Mouse (Mus musculus) lung, embryonic 14.5 days (tissue): ENCODE data around the gene Lrrc41. TPM values are rescaled to one million over a fixed set of nuclear protein-coding genes. Genes with fewer than 3 reads are reported as not detected.
A peak's percentile ranks its signal among the peaks of the same experiment; 100 is the strongest.

ENCODE experiments used
- ATAC-seq: fragments of 200-750 bp; cut with Nextera tagmentation; 2 replicates; pipeline ENCODE4 v1.8.0; 2017; ENCODE audit warnings: mild to moderate bottlenecking, moderate TSS enrichment, moderate library complexity; ENCODE audit not compliant: insufficient read depth
- DNase-seq: peaks from one replicate; pipeline ENCODE4 v3.0.0-alpha.2; 2015
- H3K27ac ChIP-seq: fragments of 300-500 bp; sonication (generic); 2 replicates; pipeline ENCODE4 v1.5.1; 2014; ENCODE audit warnings: low read depth, mild to moderate bottlenecking, moderate library complexity
- H3K27me3 ChIP-seq: fragments of 300-500 bp; sonication (generic); 2 replicates; pipeline ENCODE4 v1.6.1; 2014; ENCODE audit warnings: low read length, control low read depth; ENCODE audit not compliant: insufficient read depth
- H3K36me3 ChIP-seq: fragments of 300-500 bp; sonication (generic); 2 replicates; pipeline ENCODE4 v1.6.1; 2014; ENCODE audit warnings: control low read depth; ENCODE audit not compliant: insufficient read depth
- H3K4me1 ChIP-seq: fragments of 300-500 bp; sonication (generic); 2 replicates; pipeline ENCODE4 v1.6.1; 2014; ENCODE audit warnings: antibody characterized with exemption, control low read depth; ENCODE audit not compliant: insufficient read depth
- H3K4me2 ChIP-seq: fragments of 300-500 bp; sonication (generic); 2 replicates; pipeline ENCODE4 v1.6.1; 2014; ENCODE audit warnings: mild to moderate bottlenecking
- H3K4me3 ChIP-seq: fragments of 300-500 bp; sonication (generic); 2 replicates; pipeline ENCODE4 v1.5.1; 2014; ENCODE audit warnings: low read depth, low read length
- H3K9ac ChIP-seq: fragments of 300-500 bp; sonication (generic); 2 replicates; pipeline ENCODE4 v1.6.1; 2014
- H3K9me3 ChIP-seq: fragments of 300-500 bp; sonication (generic); 2 replicates; pipeline ENCODE4 v1.6.1; 2016; ENCODE audit warnings: low read depth, low read length, control low read depth
- CTCF ChIP-seq: IDR thresholded peaks from 2 replicates; pipeline ENCODE4 v1.5.1; 2016; ENCODE audit warnings: antibody characterized with exemption, low read depth
- WGBS: fragments of 180-500 bp; shearing (Covaris S2); extraction: QIAGEN DNeasy Blood & Tissue Kit; methylation state at CpG from one replicate; pipeline ENCODE4 v1.1.7; 2014; 5-methylcytosine and 5-hydroxymethylcytosine counted together
- polyA plus RNA-seq: library from polyadenylated mRNA; unstranded; fragments of >200 nt; fragmentation: Nextera tagmentation; extraction: Ambion mirVana; gene quantifications from 2 replicates; pipeline ENCODE4 v1.2.1, GENCODE M21; 2014

The Lrrc41 gene
- polyA plus RNA-seq = 77.2 and 82.6 TPM in 2 replicates

- no peaks in the 10 kb centered on the region for H3K27me3 ChIP-seq
- peak within 1 kb of the TSS; percentile 98 for H3K9ac ChIP-seq
- 0 out of 2 replicates have a peak, but pooled peaks have one; percentile 1 for TF ChIP-seq CTCF
- DNase-seq (peak; percentile 98), ATAC-seq (peak; percentile 94)
- H3K27ac ChIP-seq = peak within 1 kb of the TSS; percentile 97
- H3K4me1 ChIP-seq = peaks cover 17% of the 10 kb centered on the region
- under 1% methylated on average over 55 of the region's 55 CpGs for WGBS
- H3K9me3 ChIP-seq = no peaks in the 10 kb centered on the region
- peak within 1 kb of the TSS; percentile 97 for H3K4me3 ChIP-seq
- H3K4me2 ChIP-seq = peak within 1 kb of the TSS; percentile 84
- peaks cover 15% of the 10 kb centered on the region; the same call in 1 of the 2 replicates for H3K36me3 ChIP-seq
Observed at GRCm38 (mm10) chr4:116074861-116075620, at the start of gene Lrrc41, which contains the start of gene Uqcrh. Gene Lrrc41, plus strand, starts transcription at chr4:116075269. Gene Uqcrh, minus strand, starts transcription at chr4:116075071.

- Histone ChIP-seq H3K27ac (no peak overlapping the region), H3K4me1 (no peaks in the 10 kb centered on the region), H3K4me3 (no peak overlapping the region), H3K9ac (no peak overlapping the region), H3K4me2 (no peak overlapping the region), H3K36me3 (peaks cover 36% of the 10 kb centered on the region), H3K9me3 (no peaks in the 10 kb centered on the region), H3K27me3 (no peaks in the 10 kb centered on the region)
- no peak for ATAC-seq
- no peak for TF ChIP-seq CTCF
- no peak for DNase-seq
- WGBS = 88% methylated on average over 9 of the region's 9 CpGs
Observed at GRCm38 (mm10) chr4:116032906-116033305, 42.2 kb upstream of the Lrrc41 start.

- 87% methylated on average over 5 of the region's 5 CpGs for WGBS
- H3K4me1 ChIP-seq = no peaks in the 10 kb centered on the region
- ATAC-seq (no peak), DNase-seq (no peak)
- no peak for TF ChIP-seq CTCF
- H3K4me2 ChIP-seq = no peak overlapping the region
- H3K4me3 ChIP-seq = no peak overlapping the region
- no peaks in the 10 kb centered on the region for H3K27me3 ChIP-seq
- H3K27ac ChIP-seq = no peak overlapping the region
- no peak overlapping the region for H3K9ac ChIP-seq
- no peaks in the 10 kb centered on the region for H3K9me3 ChIP-seq
- peaks cover 37% of the 10 kb centered on the region for H3K36me3 ChIP-seq
Observed at GRCm38 (mm10) chr4:116033374-116033773, 41.7 kb upstream of the Lrrc41 start.

- Histone ChIP-seq H3K4me2 (no peak overlapping the region), H3K9ac (no peak overlapping the region), H3K4me1 (no peaks in the 10 kb centered on the region), H3K27me3 (no peaks in the 10 kb centered on the region), H3K9me3 (no peaks in the 10 kb centered on the region), H3K36me3 (peaks cover 38% of the 10 kb centered on the region), H3K27ac (no peak overlapping the region), H3K4me3 (no peak overlapping the region)
- TF ChIP-seq CTCF = no peak
- ATAC-seq (no peak), DNase-seq (no peak)
- WGBS = 75% methylated on average over 2 of the region's 2 CpGs
Observed at GRCm38 (mm10) chr4:116040466-116040865, 34.6 kb upstream of the Lrrc41 start.

GRCm38 (mm10) chr4:116042186-116042585 lies 32.9 kb upstream of the Lrrc41 start:
- H3K4me1 ChIP-seq = no peaks in the 10 kb centered on the region
- WGBS = 72% methylated on average over 3 of the region's 3 CpGs

GRCm38 (mm10) chr4:116046604-116047003 lies 28.5 kb upstream of the Lrrc41 start:
- no peak overlapping the region for H3K9ac ChIP-seq
- no peaks in the 10 kb centered on the region for H3K27me3 ChIP-seq
- no peak for TF ChIP-seq CTCF
- ATAC-seq (no peak), DNase-seq (no peak)
- H3K4me3 ChIP-seq = no peak overlapping the region
- H3K9me3 ChIP-seq = no peaks in the 10 kb centered on the region
- no peak overlapping the region for H3K4me2 ChIP-seq
- H3K4me1 ChIP-seq = 0 out of 2 replicates have a peak, but pooled peaks cover 3% of the 10 kb centered on the region
- peaks cover 24% of the 10 kb centered on the region for H3K36me3 ChIP-seq
- 81% methylated on average over 2 of the region's 2 CpGs for WGBS
- H3K27ac ChIP-seq = no peak overlapping the region

More at GRCm38 (mm10) chr4:116042186-116042585, 32.9 kb upstream of the Lrrc41 start:
- DNase-seq (peak; percentile 15), ATAC-seq (no peak)
- Histone ChIP-seq H3K9ac (no peak overlapping the region), H3K4me2 (no peak overlapping the region), H3K27ac (no peak overlapping the region), H3K36me3 (peaks cover 36% of the 10 kb centered on the region), H3K9me3 (no peaks in the 10 kb centered on the region), H3K4me3 (no peak overlapping the region), H3K27me3 (no peaks in the 10 kb centered on the region)
- TF ChIP-seq CTCF = peak; percentile 21

GRCm38 (mm10) chr4:116047681-116048080 lies 27.4 kb upstream of the Lrrc41 start:
- H3K27ac ChIP-seq = no peak overlapping the region
- peaks cover 13% of the 10 kb centered on the region; the same call in 1 of the 2 replicates for H3K36me3 ChIP-seq
- TF ChIP-seq CTCF = no peak
- 0 out of 2 replicates have a peak, but pooled peaks cover 6% of the 10 kb centered on the region for H3K4me1 ChIP-seq
- H3K4me2 ChIP-seq = no peak overlapping the region
- 75% methylated on average over 1 of the region's 1 CpGs for WGBS
- H3K9me3 ChIP-seq = no peaks in the 10 kb centered on the region
- no peak overlapping the region for H3K9ac ChIP-seq
- H3K27me3 ChIP-seq = no peaks in the 10 kb centered on the region
- no peak for ATAC-seq
- no peak overlapping the region for H3K4me3 ChIP-seq
- no peak for DNase-seq
